Mouse (Mus musculus) hindbrain, postnatal 0 days (tissue): ENCODE measurements around the gene Slc25a10. TPM values are rescaled to one million over a fixed set of nuclear protein-coding genes. Genes with fewer than 3 reads are reported as not detected.

Experiments used
- ATAC-seq: fragments of 200-750 bp; cut with Nextera tagmentation; 2 replicates; pipeline ENCODE4 v1.8.0; 2017; ENCODE audit warnings: mild to moderate bottlenecking, moderate TSS enrichment, moderate library complexity
- DNase-seq: peaks from one replicate; pipeline ENCODE4 v3.0.0-alpha.2; 2015; ENCODE audit warnings: low spot score
- H3K27ac ChIP-seq: fragments of 300-500 bp; sonication (generic); 2 replicates; pipeline ENCODE4 v1.5.1; 2014; ENCODE audit warnings: mild to moderate bottlenecking
- H3K27me3 ChIP-seq: fragments of 300-500 bp; sonication (generic); 2 replicates; pipeline ENCODE4 v1.6.1; 2014; ENCODE audit warnings: low read length, mixed read lengths; ENCODE audit not compliant: insufficient read depth
- H3K36me3 ChIP-seq: fragments of 300-500 bp; sonication (generic); 2 replicates; pipeline ENCODE4 v1.6.1; 2014; ENCODE audit warnings: low read length, mixed read lengths; ENCODE audit not compliant: insufficient read depth
- H3K4me1 ChIP-seq: fragments of 300-500 bp; sonication (generic); 2 replicates; pipeline ENCODE4 v1.6.1; 2014; ENCODE audit warnings: antibody characterized with exemption, low read length, mixed read lengths; ENCODE audit not compliant: insufficient read depth
- H3K4me2 ChIP-seq: fragments of 300-500 bp; sonication (generic); 2 replicates; pipeline ENCODE4 v1.6.1; 2014; ENCODE audit warnings: low read depth, mild to moderate bottlenecking, low read length, moderate library complexity, mixed read lengths
- H3K4me3 ChIP-seq: fragments of 300-500 bp; sonication (generic); 2 replicates; pipeline ENCODE4 v1.5.1; 2014; ENCODE audit warnings: low read length
- H3K9ac ChIP-seq: fragments of 300-500 bp; sonication (generic); replicated peaks from 2 replicates; pipeline ENCODE4 v1.6.1; 2014; ENCODE audit warnings: mild to moderate bottlenecking, low read length, moderate library complexity, mixed read lengths
- H3K9me3 ChIP-seq: fragments of 300-500 bp; sonication (generic); 2 replicates; pipeline ENCODE4 v1.6.1; 2016; ENCODE audit warnings: low read length, mixed read lengths
- CTCF ChIP-seq: IDR thresholded peaks from 2 replicates; pipeline ENCODE4 v1.5.1; 2016; ENCODE audit warnings: antibody characterized with exemption, control low read depth, low read depth
- WGBS: fragments of 180-500 bp; shearing (Covaris S2); extraction: QIAGEN DNeasy Blood & Tissue Kit; methylation state at CpG from one replicate; pipeline ENCODE4 v1.1.7; 2014; 5-methylcytosine and 5-hydroxymethylcytosine counted together
- polyA plus RNA-seq: library from polyadenylated mRNA; unstranded; fragments of >200 nt; fragmentation: Nextera tagmentation; extraction: Ambion mirVana; gene quantifications from 2 replicates; pipeline ENCODE4 v1.2.1, GENCODE M21; 2015
- total RNA-seq: library from RNA; depleted of rRNA; stranded (reverse); fragments of >200 nt; gene quantifications from 2 replicates; pipeline ENCODE4 v1.2.3, GENCODE M21; 2014

The Slc25a10 gene
- total and polyA plus RNA-seq, 2 experiments from 2014 or later = 28.8 to 52.5 TPM

DNA sequence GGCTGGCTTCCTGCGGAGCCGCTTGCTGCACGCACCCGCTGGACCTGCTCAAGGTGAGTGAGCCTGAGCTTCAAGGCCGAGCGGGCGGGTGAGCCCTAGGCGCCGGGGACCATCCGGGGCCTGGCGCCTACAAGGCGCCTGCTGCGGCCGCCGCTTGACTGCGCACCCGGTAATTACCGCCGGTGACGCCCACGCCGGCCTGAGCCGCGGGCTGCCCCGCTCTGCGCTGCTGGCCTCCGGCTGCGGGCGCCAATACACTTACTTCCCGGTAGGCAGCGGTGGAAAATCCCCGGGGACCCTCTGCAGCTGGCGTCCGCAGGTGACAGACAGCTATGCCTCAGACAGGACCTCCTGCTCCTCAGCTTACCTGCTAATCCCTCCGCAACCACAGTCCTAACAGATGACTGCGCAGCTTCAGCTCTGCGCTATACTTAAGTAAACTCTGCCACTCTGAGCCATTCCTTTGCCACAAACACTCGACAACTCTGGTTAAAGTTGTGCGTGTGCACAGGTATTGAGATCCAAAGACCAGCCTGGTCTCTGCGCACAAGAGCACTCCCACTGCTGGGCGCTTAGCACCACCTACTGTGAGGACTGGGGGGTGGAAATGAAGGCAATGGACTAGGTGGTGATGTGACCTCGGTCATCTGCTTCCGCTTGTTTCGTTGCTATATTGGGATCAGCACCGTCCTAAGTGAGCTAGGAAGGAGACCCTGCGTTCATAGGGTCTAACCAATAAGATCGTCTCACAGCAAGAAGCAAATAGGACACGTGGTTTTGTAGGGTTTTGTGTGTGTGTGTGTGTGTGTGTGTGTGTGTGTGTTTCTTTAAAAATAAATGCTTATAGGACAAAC, 611 bp downstream of the Slc25a10 start:
- peak overlapping the region; percentile 59 for H3K9ac ChIP-seq
- no peaks in the 10 kb centered on the region for H3K27me3 ChIP-seq
- peak; percentile 54 for DNase-seq
- no peak; the same call in 1 of the 2 replicates for TF ChIP-seq CTCF
- peak overlapping the region; percentile 77 for H3K4me2 ChIP-seq
- H3K4me3 ChIP-seq = peak overlapping the region; percentile 63
- H3K36me3 ChIP-seq = peaks cover 40% of the 10 kb centered on the region
- ATAC-seq = peak; percentile 39
- peak overlapping the region; percentile 76 for H3K27ac ChIP-seq
- peaks cover 19% of the 10 kb centered on the region for H3K4me1 ChIP-seq
- H3K9me3 ChIP-seq = no peaks in the 10 kb centered on the region
- under 1% methylated on average over 45 of the region's 48 CpGs for WGBS

DNA sequence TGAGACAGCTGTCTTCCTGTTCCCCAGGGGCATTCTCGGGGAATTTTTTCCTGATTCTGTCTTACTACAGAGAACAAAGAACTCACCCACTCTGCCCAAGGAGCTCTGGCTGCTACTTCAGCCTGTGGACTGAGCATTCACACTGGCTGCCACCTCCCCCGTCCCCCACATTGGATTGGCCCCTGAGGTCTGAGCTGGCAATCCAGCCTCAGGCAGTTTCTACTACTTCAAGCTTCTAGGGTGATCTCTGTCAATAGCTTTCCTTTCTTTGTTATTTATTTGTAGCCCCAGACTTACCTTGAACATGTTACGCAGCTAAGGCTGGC, 1.2 kb downstream of the Slc25a10 start:
- no peak for TF ChIP-seq CTCF
- H3K4me1 ChIP-seq = peaks cover 19% of the 10 kb centered on the region
- WGBS = 23% methylated on average over 3 of the region's 3 CpGs
- DNase-seq = no peak
- peak overlapping the region; percentile 59 for H3K9ac ChIP-seq
- peak overlapping the region; percentile 56; the same call in 1 of the 2 replicates for H3K27ac ChIP-seq
- H3K9me3 ChIP-seq = no peaks in the 10 kb centered on the region
- H3K4me3 ChIP-seq = peak overlapping the region; percentile 63
- no peaks in the 10 kb centered on the region for H3K27me3 ChIP-seq
- H3K36me3 ChIP-seq = peaks cover 40% of the 10 kb centered on the region
- no peak for ATAC-seq
- H3K4me2 ChIP-seq = peak overlapping the region; percentile 77

DNA sequence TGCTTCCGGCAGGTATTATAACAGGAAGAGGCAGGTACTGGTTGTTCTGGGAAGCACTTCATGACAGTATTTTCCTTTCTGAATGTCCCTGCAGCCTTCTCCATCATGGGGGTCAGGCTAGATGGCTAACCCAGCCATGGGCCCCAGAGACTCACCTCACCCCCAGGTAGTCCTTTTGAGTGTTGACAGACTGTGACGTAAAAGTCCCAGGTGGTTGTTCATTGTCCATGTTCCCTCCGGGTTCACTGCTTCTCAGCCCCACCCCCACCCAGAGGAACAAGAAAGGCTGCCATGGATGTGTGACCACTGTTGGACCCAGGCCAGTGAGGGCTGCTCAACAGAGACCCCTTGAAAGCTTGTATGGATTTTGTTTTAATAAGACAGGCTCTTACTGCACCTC, 1.7 kb downstream of the Slc25a10 start:
- TF ChIP-seq CTCF = no peak
- WGBS = 49% methylated on average over 3 of the region's 3 CpGs

DNA sequence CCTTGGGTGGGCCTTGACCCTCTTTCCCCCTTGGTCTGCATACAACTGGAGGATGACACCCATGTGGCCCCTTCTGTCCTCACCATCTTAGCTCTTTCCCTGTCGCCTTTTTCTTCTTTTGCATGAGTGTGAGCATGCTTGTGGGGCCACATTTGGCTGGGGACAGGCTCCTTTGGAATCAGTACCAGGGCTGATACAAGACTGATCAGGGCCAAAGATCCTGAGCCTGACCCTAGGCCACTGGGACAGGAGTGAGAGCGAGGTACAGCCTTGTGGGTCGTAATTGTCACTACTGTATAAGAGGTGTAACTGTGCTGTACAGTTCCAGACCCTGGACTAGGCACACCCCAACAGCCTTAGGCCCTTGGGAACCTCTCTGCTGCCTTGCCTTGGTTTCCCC, 2.3 kb downstream of the Slc25a10 start:
- Histone ChIP-seq H3K27ac (no peak overlapping the region), H3K9ac (no peak overlapping the region), H3K4me2 (no peak overlapping the region), H3K4me3 (no peak overlapping the region), H3K9me3 (no peaks in the 10 kb centered on the region), H3K27me3 (no peaks in the 10 kb centered on the region), H3K4me1 (peaks cover 19% of the 10 kb centered on the region), H3K36me3 (peaks cover 38% of the 10 kb centered on the region)
- no peak for ATAC-seq
- WGBS = 85% methylated on average over 3 of the region's 3 CpGs
- DNase-seq = no peak
- no peak for TF ChIP-seq CTCF

More for the DNA sequence above, 1.7 kb downstream of the Slc25a10 start:
- Histone ChIP-seq H3K27me3 (no peaks in the 10 kb centered on the region), H3K36me3 (peaks cover 39% of the 10 kb centered on the region), H3K4me1 (peaks cover 19% of the 10 kb centered on the region), H3K4me3 (peak overlapping the region; percentile 63), H3K9me3 (no peaks in the 10 kb centered on the region), H3K4me2 (peak overlapping the region; percentile 77), H3K9ac (peak overlapping the region; percentile 59), H3K27ac (peak overlapping the region; percentile 56; the same call in 1 of the 2 replicates)
- ATAC-seq = no peak
- DNase-seq = no peak

DNA sequence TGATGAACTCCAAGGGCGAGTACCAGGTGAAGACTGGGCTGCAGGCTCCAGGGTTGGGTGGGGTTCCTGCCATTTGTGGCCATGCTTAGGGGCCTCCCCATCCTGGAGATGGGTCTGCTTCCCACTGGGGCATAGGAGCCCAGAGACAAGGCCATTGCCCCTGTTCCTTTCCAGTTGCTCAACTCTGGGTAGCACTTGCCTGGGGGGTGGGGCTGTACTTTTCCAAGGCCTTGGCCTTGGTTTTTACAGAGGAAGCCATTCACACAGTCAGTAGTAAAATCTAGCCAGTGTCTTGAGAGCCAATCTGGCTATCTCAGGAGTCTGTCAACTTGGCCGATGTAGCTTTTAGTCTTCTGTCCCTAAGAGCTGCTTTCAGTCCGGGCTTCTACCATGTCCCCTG, 5.8 kb downstream of the Slc25a10 start:
- no peak for DNase-seq
- no peak for ATAC-seq

DNA sequence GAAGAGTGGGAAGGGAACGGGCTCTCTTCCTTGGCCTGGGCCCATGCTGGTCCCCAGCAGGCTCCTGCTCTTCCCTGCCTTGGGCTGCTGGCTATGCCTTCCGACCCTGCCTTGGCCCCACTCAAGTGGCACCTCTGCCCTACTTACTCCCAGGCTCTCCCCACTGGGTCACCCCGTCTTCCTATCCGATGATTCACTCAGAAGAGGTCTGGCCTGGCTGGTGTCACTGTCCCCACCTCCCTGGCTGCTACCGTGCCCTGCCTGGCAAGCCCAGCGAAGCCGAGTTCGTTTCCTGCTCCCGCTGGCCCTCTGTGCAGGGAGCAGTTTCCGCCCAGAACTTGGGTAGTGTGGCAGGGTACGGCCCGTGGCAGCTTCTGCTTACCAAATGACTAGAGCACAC, 6.6 kb downstream of the Slc25a10 start:
- no peak overlapping the region for H3K4me3 ChIP-seq

More for the DNA sequence above, 5.8 kb downstream of the Slc25a10 start:
- Histone ChIP-seq H3K4me2 (no peak overlapping the region), H3K27ac (no peak overlapping the region), H3K9me3 (no peaks in the 10 kb centered on the region), H3K36me3 (peaks cover 38% of the 10 kb centered on the region), H3K27me3 (no peaks in the 10 kb centered on the region), H3K9ac (no peak overlapping the region), H3K4me3 (no peak overlapping the region), H3K4me1 (peaks cover 10% of the 10 kb centered on the region)
- no peak for TF ChIP-seq CTCF
- WGBS = 94% methylated on average over 3 of the region's 3 CpGs

DNA sequence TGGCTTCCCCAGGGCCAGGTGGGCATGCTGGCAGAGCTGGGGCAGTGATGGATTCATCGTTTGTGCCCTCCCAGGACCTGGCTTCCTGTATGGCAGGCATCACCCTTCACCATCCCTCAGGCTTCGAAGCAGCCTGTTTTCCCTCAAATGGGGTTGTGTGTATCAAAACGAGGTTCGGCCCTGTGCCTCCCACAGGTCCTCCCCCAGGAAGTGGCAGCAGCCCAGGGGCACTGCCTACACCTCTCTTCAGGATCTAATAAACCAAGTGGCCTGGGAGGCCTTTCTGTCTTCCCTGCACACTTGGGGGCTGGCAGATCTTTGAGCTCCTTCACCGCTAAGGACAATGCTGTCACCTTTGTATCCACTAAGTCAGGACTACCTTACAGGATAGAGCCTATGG, 7.3 kb downstream of the Slc25a10 start:
- Histone ChIP-seq H3K4me1 (no peaks in the 10 kb centered on the region), H3K27ac (no peak overlapping the region), H3K4me2 (no peak overlapping the region), H3K27me3 (no peaks in the 10 kb centered on the region), H3K36me3 (peaks cover 38% of the 10 kb centered on the region), H3K9ac (no peak overlapping the region), H3K4me3 (no peak overlapping the region), H3K9me3 (no peaks in the 10 kb centered on the region)
- no peak for TF ChIP-seq CTCF
- 90% methylated on average over 5 of the region's 5 CpGs for WGBS
- ATAC-seq = no peak
- DNase-seq = no peak

More for the DNA sequence above, 6.6 kb downstream of the Slc25a10 start:
- no peak for TF ChIP-seq CTCF
- no peak for DNase-seq
- Histone ChIP-seq H3K9me3 (no peaks in the 10 kb centered on the region), H3K4me2 (no peak overlapping the region), H3K9ac (no peak overlapping the region), H3K27me3 (no peaks in the 10 kb centered on the region), H3K27ac (no peak overlapping the region), H3K36me3 (peaks cover 38% of the 10 kb centered on the region), H3K4me1 (peaks cover 5% of the 10 kb centered on the region)
- WGBS = 92% methylated on average over 12 of the region's 12 CpGs
- ATAC-seq = no peak
